Mouse (Mus musculus) MEL (cell line): ENCODE measurements at regions not wholly inside any gene's neighbourhood (a gene's known extent, or its start where the extent isn't known, plus 50 kb on each side); places are given as distances from the start of the nearest gene placed in this dataset.

Source experiments
- DNase-seq: peaks from one replicate; pipeline ENCODE4 v3.0.0; 2011; ENCODE audit warnings: low read depth, low spot score
- H3K27ac ChIP-seq: 2 replicates; pipeline ENCODE4 v1.5.1; 2012; ENCODE audit warnings: low read depth, mild to moderate bottlenecking, control low read depth, low read length, moderate library complexity; ENCODE audit not compliant: control insufficient read depth
- H3K27me3 ChIP-seq, 2 experiments: fragments of 150-350 bp in 1 of 2; sonication (generic) in 1 of 2; 2 replicates each; pipeline ENCODE4 v1.6.1; 2012; ENCODE audit warnings: low read length in 2 of 2, mild to moderate bottlenecking in 2 of 2, improper control_type of control experiment in 1 of 2, moderate library complexity in 1 of 2; ENCODE audit not compliant: insufficient read depth in 2 of 2, control insufficient read depth in 1 of 2
- H3K36me3 ChIP-seq, 2 experiments: 2 replicates each; pipeline ENCODE4 v1.6.1; 2012 to 2014; ENCODE audit warnings: low read length in 2 of 2, improper control_type of control experiment in 1 of 2, inconsistent platforms in 1 of 2, mild to moderate bottlenecking in 1 of 2; ENCODE audit not compliant: insufficient read depth in 2 of 2, control insufficient read depth in 1 of 2
- H3K4me1 ChIP-seq, 2 experiments: fragments of 150-350 bp in 1 of 2; sonication (generic) in 1 of 2; 2 replicates each; pipeline ENCODE4 v1.6.1; 2012; ENCODE audit warnings: low read length in 2 of 2, improper control_type of control experiment in 1 of 2, mild to moderate bottlenecking in 1 of 2; ENCODE audit not compliant: insufficient read depth in 2 of 2, control insufficient read depth in 1 of 2
- H3K4me3 ChIP-seq, 2 experiments: fragments of 150-350 bp in 1 of 2; sonication (generic) in 1 of 2; 2 replicates each; pipeline ENCODE4 v1.5.1; 2012; ENCODE audit warnings: low read depth in 2 of 2, low read length in 2 of 2, mild to moderate bottlenecking in 2 of 2, moderate library complexity in 2 of 2, control low read depth in 1 of 2, improper control_type of control experiment in 1 of 2; ENCODE audit not compliant: control insufficient read depth in 1 of 2, insufficient read depth in 1 of 2
- H3K79me2 ChIP-seq: 2 replicates; pipeline ENCODE4 v1.6.1; 2012; ENCODE audit warnings: mild to moderate bottlenecking, low read length, moderate library complexity; ENCODE audit not compliant: control insufficient read depth, poor library complexity, insufficient read depth
- H3K9ac ChIP-seq: 2 replicates; pipeline ENCODE4 v1.6.1; 2012; ENCODE audit warnings: low read depth, mild to moderate bottlenecking, control low read depth, low read length, moderate library complexity; ENCODE audit not compliant: control insufficient read depth, poor library complexity, severe bottlenecking
- H3K9me3 ChIP-seq: fragments of 150-350 bp; sonication (generic); replicated peaks from 2 replicates; pipeline ENCODE4 v1.6.1; 2012; ENCODE audit warnings: mild to moderate bottlenecking, low read length, improper control_type of control experiment, moderate library complexity; ENCODE audit not compliant: insufficient read depth
- BHLHE40 ChIP-seq: IDR thresholded peaks from 2 replicates; pipeline ENCODE4 v1.6.1; 2012; ENCODE audit warnings: low read depth, mild to moderate bottlenecking, inconsistent platforms, low read length, improper control_type of control experiment, borderline replicate concordance
- E2F4 ChIP-seq: IDR thresholded peaks from 2 replicates; pipeline ENCODE4 v1.6.1; 2011; ENCODE audit warnings: low read depth, low read length, improper control_type of control experiment, borderline replicate concordance
- JUND ChIP-seq: IDR thresholded peaks from 2 replicates; pipeline ENCODE4 v1.6.1; 2011; ENCODE audit warnings: low read depth, mild to moderate bottlenecking, improper control_type of control experiment, low read length
- KAT2A ChIP-seq: conservative IDR thresholded peaks from 2 replicates; pipeline ENCODE4 v1.6.1; 2012; ENCODE audit warnings: low read depth, low read length, improper control_type of control experiment, inconsistent platforms
- MEF2A ChIP-seq: IDR thresholded peaks from 2 replicates; pipeline ENCODE4 v1.6.1; 2014; ENCODE audit warnings: low read depth, mild to moderate bottlenecking, inconsistent platforms, low read length, improper control_type of control experiment; ENCODE audit not compliant: poor library complexity, insufficient replicate concordance, severe bottlenecking; ENCODE audit errors: extremely low read depth
- MXI1 ChIP-seq: IDR thresholded peaks from 2 replicates; pipeline ENCODE4 v1.6.1; 2011; ENCODE audit warnings: mild to moderate bottlenecking, low read depth, low read length, improper control_type of control experiment
- NELFE ChIP-seq: IDR thresholded peaks from 2 replicates; pipeline ENCODE4 v1.6.1; 2011; ENCODE audit warnings: low read depth, low read length, improper control_type of control experiment
- POLR2A ChIP-seq, 2 experiments: IDR thresholded peaks; 2 replicates each; pipeline ENCODE4 v1.6.1; 2011 to 2012; ENCODE audit warnings: low read length in 2 of 2, mild to moderate bottlenecking in 2 of 2, control low read depth in 1 of 2, improper control_type of control experiment in 1 of 2, low read depth in 1 of 2, moderate library complexity in 1 of 2; ENCODE audit not compliant: control insufficient read depth in 1 of 2, insufficient read depth in 1 of 2, poor library complexity in 1 of 2
- RAD21 ChIP-seq: IDR thresholded peaks from 2 replicates; pipeline ENCODE4 v1.6.1; 2011; ENCODE audit warnings: mild to moderate bottlenecking, low read depth, low read length, improper control_type of control experiment
- RCOR1 ChIP-seq: IDR thresholded peaks from 2 replicates; pipeline ENCODE4 v1.6.1; 2012; ENCODE audit warnings: low read depth, mild to moderate bottlenecking, inconsistent platforms, low read length, improper control_type of control experiment
- SIN3A ChIP-seq: IDR thresholded peaks from 2 replicates; pipeline ENCODE4 v1.6.1; 2012; ENCODE audit warnings: low read length, improper control_type of control experiment, inconsistent platforms
- SMC3 ChIP-seq: IDR thresholded peaks from 2 replicates; pipeline ENCODE4 v1.6.1; 2011; ENCODE audit warnings: low read depth, low read length, improper control_type of control experiment
- TBP ChIP-seq: IDR thresholded peaks from 2 replicates; pipeline ENCODE4 v1.8.0; 2011; ENCODE audit warnings: low read depth, low read length, improper control_type of control experiment
- USF1 ChIP-seq: IDR thresholded peaks from 2 replicates; pipeline ENCODE4 v1.6.1; 2014; ENCODE audit warnings: low read depth, mild to moderate bottlenecking, inconsistent platforms, low read length, improper control_type of control experiment, moderate library complexity
- ZC3H11A ChIP-seq: IDR thresholded peaks from 2 replicates; pipeline ENCODE4 v1.6.1; 2012; ENCODE audit warnings: low read depth, mild to moderate bottlenecking, inconsistent platforms, low read length, improper control_type of control experiment
- ZKSCAN1 ChIP-seq: IDR thresholded peaks from 2 replicates; pipeline ENCODE4 v1.6.1; 2012; ENCODE audit warnings: low read depth, mild to moderate bottlenecking, inconsistent platforms, low read length, improper control_type of control experiment, moderate library complexity

GRCm38 (mm10) chr8:11107021-11107420, 98.8 kb upstream of the Irs2 start:
- no peak for TF ChIP-seq MXI1
- TF ChIP-seq SMC3: no peak
- TF ChIP-seq ZC3H11A: no peak
- TF ChIP-seq RAD21: no peak
- no peak for TF ChIP-seq MEF2A
- no peaks in the 10 kb centered on the region for H3K36me3 ChIP-seq
- no peaks in the 10 kb centered on the region for H3K79me2 ChIP-seq
- H3K27ac ChIP-seq: no peak overlapping the region
- H3K4me1 ChIP-seq: no peaks in the 10 kb centered on the region
- H3K9ac ChIP-seq: no peak overlapping the region
- no peak overlapping the region for H3K4me3 ChIP-seq
- DNase-seq: no peak
- no peaks in the 10 kb centered on the region; a peak in 1 of 4 replicates for H3K27me3 ChIP-seq
- H3K9me3 ChIP-seq: no peaks in the 10 kb centered on the region

- no peak for DNase-seq
Measured at GRCm38 (mm10) chr8:11103745-11104607, 95.7 kb upstream of the Irs2 start.

DNA sequence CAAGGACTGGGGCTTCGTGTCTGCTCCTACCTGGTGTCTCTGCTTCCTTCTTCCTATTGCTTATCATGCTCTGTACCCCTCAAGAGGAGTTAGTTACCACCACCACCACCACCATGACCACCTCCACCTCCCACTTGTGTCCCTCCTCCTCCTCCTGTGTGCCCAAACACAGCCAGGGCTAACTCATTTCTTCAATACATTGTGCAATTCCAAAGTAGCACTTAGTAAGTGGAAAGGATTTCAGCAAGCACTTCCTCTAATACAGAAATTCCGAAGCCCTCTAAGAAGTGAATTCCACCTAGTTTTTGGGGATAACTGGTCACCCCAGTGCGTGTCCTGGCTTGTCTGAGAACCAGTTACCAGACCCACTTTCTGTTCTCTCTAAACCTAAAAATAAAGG, 92.1 kb upstream of the Irs2 start:
- no peak overlapping the region for H3K27ac ChIP-seq
- no peaks in the 10 kb centered on the region for H3K36me3 ChIP-seq
- no peak overlapping the region for H3K9ac ChIP-seq
- no peak for DNase-seq
- peaks cover 0 to 2% of the 10 kb centered on the region in 2 experiments; a peak in 1 of 4 replicates for H3K27me3 ChIP-seq
- no peaks in the 10 kb centered on the region for H3K9me3 ChIP-seq
- no peak overlapping the region for H3K4me3 ChIP-seq
- no peaks in the 10 kb centered on the region for H3K79me2 ChIP-seq
- H3K4me1 ChIP-seq: no peaks in the 10 kb centered on the region
- TF ChIP-seq TBP: no peak
- TF ChIP-seq ZKSCAN1: no peak
- no peak for TF ChIP-seq RCOR1
- no peak for TF ChIP-seq BHLHE40
- TF ChIP-seq JUND: no peak
- TF ChIP-seq ZC3H11A: no peak
- TF ChIP-seq POLR2A (IDR thresholded peaks at IDR 0.05; ENCODE audit: control insufficient read depth in 1 of 2, insufficient read depth in 1 of 2, low read depth in 1 of 2, low read length in 2 of 2, poor library complexity in 1 of 2): no peak

More at GRCm38 (mm10) chr8:11103745-11104607, 95.7 kb upstream of the Irs2 start:
- Histone ChIP-seq H3K79me2 (no peaks in the 10 kb centered on the region), H3K4me3 (no peak overlapping the region), H3K9me3 (no peaks in the 10 kb centered on the region), H3K27me3 (peaks cover 0 to 2% of the 10 kb centered on the region in 2 experiments; a peak in 1 of 4 replicates), H3K36me3 (no peaks in the 10 kb centered on the region), H3K4me1 (no peaks in the 10 kb centered on the region), H3K27ac (no peak overlapping the region), H3K9ac (no peak overlapping the region)
- TF ChIP-seq SIN3A (no peak), ZKSCAN1 (no peak), USF1 (no peak), E2F4 (no peak), KAT2A (no peak), NELFE (no peak), BHLHE40 (no peak), POLR2A (IDR thresholded peaks at IDR 0.05; ENCODE audit: control insufficient read depth in 1 of 2, insufficient read depth in 1 of 2, low read depth in 1 of 2, low read length in 2 of 2, poor library complexity in 1 of 2) (no peak), ZC3H11A (no peak)
